Mouse (Mus musculus) embryonic fibroblast, embryonic 13.5 days (primary cell): ENCODE results near the gene Snx20. TPM values are rescaled to one million over a fixed set of nuclear protein-coding genes. Genes with fewer than 3 reads are reported as not detected.

Experiments
- H3K27ac ChIP-seq: 2 replicates; pipeline ENCODE4 v1.5.1; 2012; ENCODE audit warnings: low read length, control low read depth, inconsistent platforms; ENCODE audit not compliant: insufficient read depth
- H3K4me1 ChIP-seq: 2 replicates; pipeline ENCODE4 v1.6.1; 2011; ENCODE audit warnings: low read length; ENCODE audit not compliant: control insufficient read depth, insufficient read depth
- H3K4me3 ChIP-seq: 2 replicates; pipeline ENCODE4 v1.5.1; 2011; ENCODE audit warnings: mild to moderate bottlenecking, control low read depth, low read length; ENCODE audit not compliant: insufficient read depth
- CTCF ChIP-seq: IDR thresholded peaks from 2 replicates; pipeline ENCODE4 v1.5.1; 2011; ENCODE audit warnings: mild to moderate bottlenecking, control low read depth, low read length, moderate library complexity, borderline replicate concordance; ENCODE audit not compliant: insufficient read depth
- POLR2A ChIP-seq: IDR thresholded peaks from 2 replicates; pipeline ENCODE4 v1.6.1; 2011; ENCODE audit warnings: low read depth, mild to moderate bottlenecking, control low read depth, low read length, moderate library complexity
- polyA plus RNA-seq: library from polyadenylated mRNA; stranded (reverse); fragments of >200 nt; gene quantifications from 2 replicates; pipeline ENCODE4 v1.2.4, GENCODE M21; 2011; ENCODE audit warnings: low read depth; ENCODE audit not compliant: missing spikeins, insufficient read length

Gene Snx20
- polyA plus RNA-seq, 1 experiment, result not detected

DNA sequence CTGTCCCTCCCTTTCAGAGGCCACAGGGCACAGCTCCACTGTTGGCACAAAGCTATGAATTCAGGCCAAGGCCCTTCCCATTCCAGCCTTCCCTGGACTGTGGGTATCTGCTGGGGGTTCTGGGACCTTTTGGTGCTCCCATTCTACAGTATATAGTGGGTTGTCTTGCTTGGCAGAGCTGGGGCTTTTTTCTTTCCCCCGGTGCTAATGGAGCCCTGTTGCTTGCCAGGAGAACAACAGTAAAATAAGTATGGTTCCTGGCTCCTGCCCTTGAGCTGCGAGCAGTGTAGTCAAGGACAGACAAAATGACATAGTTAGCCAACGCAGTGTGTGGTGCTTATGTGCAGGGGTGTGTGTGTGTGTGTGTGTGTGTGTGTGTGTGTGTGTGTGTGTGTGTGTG lies 52.1 kb downstream of the Snx20 start:
- no peak for TF ChIP-seq CTCF
- no peak for TF ChIP-seq POLR2A
- Histone ChIP-seq H3K4me3 (no peak overlapping the region), H3K27ac (no peak overlapping the region), H3K4me1 (no peaks in the 10 kb centered on the region)

DNA sequence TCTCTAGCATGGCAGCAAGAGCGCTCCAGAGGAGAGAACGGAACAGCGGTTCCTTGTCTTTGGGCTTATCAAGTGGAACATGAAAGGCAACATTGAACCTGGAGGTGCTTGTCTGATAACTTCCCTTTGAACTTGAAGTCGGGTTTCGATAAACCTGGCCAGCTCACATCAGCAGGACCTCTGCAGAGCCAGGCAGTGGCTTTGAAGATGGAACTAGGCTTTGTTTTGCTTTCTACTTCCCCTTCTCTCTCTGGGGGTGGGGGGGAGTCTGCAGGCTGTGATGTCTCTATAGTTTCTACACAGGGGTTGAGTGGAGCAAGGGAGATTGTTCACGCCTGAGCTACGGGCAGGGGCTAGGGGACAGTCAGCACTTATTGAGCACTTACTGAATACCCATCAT lies 55.1 kb downstream of the Snx20 start:
- TF ChIP-seq CTCF (no peak), POLR2A (no peak)
- no peak overlapping the region for H3K4me3 ChIP-seq
- H3K27ac ChIP-seq, result no peak overlapping the region
- H3K4me1 ChIP-seq, result peaks cover 3% of the 10 kb centered on the region; the same call in 1 of the 2 replicates

DNA sequence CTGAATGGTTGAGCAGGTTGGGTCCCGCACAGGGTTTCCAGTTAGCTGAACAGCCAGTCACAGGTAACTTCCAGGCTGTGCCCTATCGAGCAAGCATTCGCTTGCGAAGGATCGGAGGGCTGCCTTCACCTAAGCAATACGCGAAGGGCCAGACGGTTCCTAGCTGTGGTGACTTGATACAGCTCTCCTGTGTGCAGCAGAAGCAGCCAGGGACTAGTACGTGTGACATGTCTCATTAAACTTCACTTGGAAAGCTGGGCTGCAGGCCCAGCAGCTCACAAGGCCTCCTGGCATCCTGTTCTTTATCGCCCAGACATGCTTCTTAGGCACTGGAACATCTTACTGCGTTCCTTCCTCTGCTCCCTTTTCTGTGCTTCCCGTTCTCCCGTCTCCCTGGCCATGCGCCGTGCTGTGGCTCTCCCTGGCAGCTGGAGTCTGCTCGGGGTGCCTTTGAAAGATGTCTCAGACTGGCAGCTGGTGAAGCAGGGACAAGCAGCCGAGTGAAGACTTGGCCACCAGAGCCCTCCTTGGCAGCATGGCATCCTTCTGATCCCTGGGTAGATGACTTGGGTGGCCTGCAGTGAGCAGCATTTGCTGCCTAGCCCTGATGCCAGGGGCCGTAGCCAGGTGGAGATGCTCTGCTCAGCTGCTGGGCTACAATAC lies 56.1 kb downstream of the Snx20 start:
- H3K4me3 ChIP-seq, result no peak overlapping the region
- peaks cover 3% of the 10 kb centered on the region; the same call in 1 of the 2 replicates for H3K4me1 ChIP-seq
- TF ChIP-seq POLR2A (no peak), CTCF (no peak)
- H3K27ac ChIP-seq, result no peak overlapping the region

DNA sequence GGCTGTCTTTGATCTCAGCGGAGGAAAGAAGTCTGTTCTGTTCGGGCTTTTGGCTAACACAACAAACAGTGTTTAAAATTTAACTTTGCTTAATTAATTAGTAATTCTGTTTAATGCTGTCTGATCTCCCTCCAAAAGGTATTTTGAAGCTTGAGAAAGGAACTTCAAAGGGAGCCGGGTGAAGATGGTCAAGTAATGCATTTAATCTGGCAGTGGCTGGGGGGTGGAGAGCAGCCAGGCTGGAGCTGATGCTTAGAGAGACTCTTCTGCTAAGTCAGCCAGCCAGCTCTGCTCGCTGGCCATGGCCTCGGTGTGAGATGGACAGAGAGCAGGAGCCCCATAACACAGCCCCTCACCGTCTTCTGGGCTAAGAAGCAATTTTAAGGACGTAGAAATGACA lies 56.7 kb downstream of the Snx20 start:
- Histone ChIP-seq H3K27ac (no peak overlapping the region), H3K4me1 (peaks cover 3% of the 10 kb centered on the region; the same call in 1 of the 2 replicates)
- TF ChIP-seq CTCF, result no peak
- TF ChIP-seq POLR2A, result no peak

DNA sequence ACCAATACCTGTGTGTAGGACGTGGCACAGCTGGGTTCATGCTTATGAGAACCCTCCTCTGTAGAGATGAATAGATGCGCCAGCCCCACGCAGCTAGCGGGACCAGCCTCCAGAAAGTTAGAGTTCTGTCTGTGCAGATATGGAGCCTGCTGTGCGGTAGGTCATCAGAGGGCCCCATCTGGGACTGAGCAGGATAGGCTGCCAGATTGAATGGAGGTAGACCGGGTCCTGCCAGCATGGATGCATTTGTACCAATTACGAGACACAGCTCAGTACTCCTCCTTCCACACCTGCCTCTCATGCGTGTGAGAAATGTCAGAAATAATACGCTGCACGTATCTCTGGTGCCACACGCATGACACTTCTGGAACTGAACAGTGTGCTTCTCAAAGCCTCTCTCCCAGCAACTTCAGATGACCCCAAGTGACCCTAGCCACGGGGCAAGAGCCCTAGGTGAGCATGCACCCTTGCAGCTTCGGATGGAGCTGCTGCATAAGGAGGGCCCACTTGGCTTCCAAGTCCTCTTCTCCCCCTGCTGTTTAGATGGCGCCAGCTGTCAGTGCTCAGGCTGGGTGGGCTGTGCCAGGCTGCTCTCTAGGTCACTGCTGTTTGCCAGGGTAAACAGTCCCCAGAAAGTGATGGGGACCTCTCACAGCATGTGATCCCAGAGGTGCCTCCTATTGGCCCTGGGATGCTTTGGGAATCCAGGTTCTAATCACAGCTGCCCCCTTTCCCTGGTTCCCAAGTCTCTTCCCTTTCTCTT lies 57.3 kb downstream of the Snx20 start:
- H3K27ac ChIP-seq, result no peak overlapping the region
- H3K4me1 ChIP-seq, result peaks cover 3% of the 10 kb centered on the region; the same call in 1 of the 2 replicates
- no peak overlapping the region for H3K4me3 ChIP-seq
- TF ChIP-seq CTCF, result no peak
- TF ChIP-seq POLR2A, result no peak

More for the DNA sequence above, 56.7 kb downstream of the Snx20 start:
- H3K4me3 ChIP-seq, result no peak overlapping the region

DNA sequence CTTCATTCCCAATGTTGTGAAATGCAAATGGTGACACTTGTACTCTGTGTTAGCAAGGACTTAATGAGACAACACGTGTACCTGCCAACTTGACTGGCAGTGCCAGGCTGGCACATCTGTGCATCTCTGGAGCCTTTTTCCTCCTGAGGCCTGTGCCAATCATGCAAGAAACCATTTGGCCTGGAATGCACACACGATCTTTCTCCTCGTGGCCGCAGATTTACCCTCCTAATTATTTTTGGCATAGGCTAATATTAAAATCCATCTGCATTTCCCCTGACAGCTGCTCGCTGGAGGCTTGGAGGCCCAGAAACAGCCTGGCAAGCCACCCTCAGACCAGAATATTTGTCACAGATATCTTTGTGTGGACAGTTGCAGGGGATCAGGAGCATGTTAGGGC lies 58.3 kb downstream of the Snx20 start:
- TF ChIP-seq CTCF, result no peak
- Histone ChIP-seq H3K4me3 (no peak overlapping the region), H3K4me1 (peaks cover 3% of the 10 kb centered on the region), H3K27ac (no peak overlapping the region)

Other genes with a start within 250 kb of the Snx20 start
- 2.8 and 12.8 TPM in 2 replicates for gene Nkd1, start 114.8 kb downstream of the Snx20 start, polyA plus RNA-seq
- gene Nod2, start 11.2 kb upstream of the Snx20 start, polyA plus RNA-seq, result not detected in 2 replicates
- gene Cyld, start 60.9 kb upstream of the Snx20 start, polyA plus RNA-seq, result 25.4 and 26.5 TPM in 2 replicates